Mouse (Mus musculus): ENCODE results near the gene 1700109H08Rik.
"Not testable (repeated sequence)": the region's sequence is repeated elsewhere in the genome, so short reads cannot be mapped to it uniquely, and the experiment has no call there.

The 1700109H08Rik gene

GRCm38 (mm10) chr5:3600298-3600697 lies 28.9 kb downstream of the 1700109H08Rik start:
- CTCF ChIA-PET: no interaction called here

GRCm38 (mm10) chr5:3600790-3601189 lies 29.4 kb downstream of the 1700109H08Rik start:
- CTCF ChIA-PET: no interaction called here

- CTCF ChIA-PET: no interaction called here
These were observed 35.7 kb downstream of the 1700109H08Rik start for GRCm38 (mm10) chr5:3607114-3607513.

- CTCF ChIA-PET: no interaction called here
These were observed 37.9 kb downstream of the 1700109H08Rik start for GRCm38 (mm10) chr5:3609241-3609640.

- CTCF ChIA-PET: not testable (repeated sequence)
These were observed 40.5 kb downstream of the 1700109H08Rik start for GRCm38 (mm10) chr5:3611835-3612234.

GRCm38 (mm10) chr5:3620486-3620885 lies 49.1 kb downstream of the 1700109H08Rik start:
- CTCF ChIA-PET: no interaction called here

- CTCF ChIA-PET: no interaction called here
These were observed 58.7 kb downstream of the 1700109H08Rik start for GRCm38 (mm10) chr5:3630055-3630454.

- CTCF ChIA-PET: no interaction called here
These were observed 60.3 kb downstream of the 1700109H08Rik start for GRCm38 (mm10) chr5:3631512-3632271.

- CTCF ChIA-PET: no interaction called here
These were observed 60.9 kb downstream of the 1700109H08Rik start for GRCm38 (mm10) chr5:3632285-3632684.

GRCm38 (mm10) chr5:3633315-3633714 lies 61.9 kb downstream of the 1700109H08Rik start:
- CTCF ChIA-PET: no interaction called here

- CTCF ChIA-PET: no interaction called here
These were observed 62.6 kb downstream of the 1700109H08Rik start for GRCm38 (mm10) chr5:3633951-3634350.
